Mouse (Mus musculus): ENCODE measurements around the gene Pnliprp1.

The Pnliprp1 gene

GRCm38 (mm10) chr19:58767329-58767728 is 38.6 kb downstream of the Pnliprp1 start:
- in situ Hi-C loops (cut with MboI; ENCODE audit: unreplicated experiment in 2 of 2): no loop called here

GRCm38 (mm10) chr19:58776461-58776860 is 47.8 kb downstream of the Pnliprp1 start:
- in situ Hi-C loops (cut with MboI; ENCODE audit: unreplicated experiment in 2 of 2): no loop called here

GRCm38 (mm10) chr19:58781566-58781965 is 52.9 kb downstream of the Pnliprp1 start:
- in situ Hi-C loops (cut with MboI; ENCODE audit: unreplicated experiment in 2 of 2): no loop called here

- in situ Hi-C loops (cut with MboI; ENCODE audit: unreplicated experiment in 2 of 2): no loop called here
These were observed 55.3 kb downstream of the Pnliprp1 start for GRCm38 (mm10) chr19:58783938-58784337.

- in situ Hi-C loops (cut with MboI; ENCODE audit: unreplicated experiment in 2 of 2): no loop called here
These were observed 60.5 kb downstream of the Pnliprp1 start for GRCm38 (mm10) chr19:58789194-58789593.
